Mouse (Mus musculus) liver, postnatal 0 days (tissue): ENCODE data around the gene Ipmk. TPM values are rescaled to one million over a fixed set of nuclear protein-coding genes. Genes with fewer than 3 reads are reported as not detected.

ENCODE experiments used
- ATAC-seq: fragments of 200-750 bp; cut with Nextera tagmentation; 2 replicates; pipeline ENCODE4 v1.8.0; 2017; ENCODE audit warnings: mild to moderate bottlenecking, moderate library complexity
- DNase-seq: peaks from one replicate; pipeline ENCODE4 v3.0.0-alpha.2; 2016
- H3K27ac ChIP-seq: fragments of 300-500 bp; sonication (generic); 2 replicates; pipeline ENCODE4 v1.5.1; 2014; ENCODE audit warnings: antibody characterized with exemption, moderate library complexity, mild to moderate bottlenecking, low read depth
- H3K27me3 ChIP-seq: fragments of 300-500 bp; sonication (generic); 2 replicates; pipeline ENCODE4 v1.6.1; 2014; ENCODE audit warnings: low read length, control low read depth, mixed read lengths; ENCODE audit not compliant: insufficient read depth
- H3K36me3 ChIP-seq: fragments of 300-500 bp; sonication (generic); replicated peaks from 2 replicates; pipeline ENCODE4 v1.6.1; 2014; ENCODE audit warnings: mild to moderate bottlenecking, control low read depth, low read length, moderate library complexity, mixed read lengths; ENCODE audit not compliant: insufficient read depth
- H3K4me1 ChIP-seq: fragments of 300-500 bp; sonication (generic); 2 replicates; pipeline ENCODE4 v1.6.1; 2014; ENCODE audit warnings: antibody characterized with exemption, mild to moderate bottlenecking, control low read depth; ENCODE audit not compliant: insufficient read depth
- H3K4me2 ChIP-seq: fragments of 300-500 bp; sonication (generic); 2 replicates; pipeline ENCODE4 v1.6.1; 2014; ENCODE audit warnings: low read depth, mild to moderate bottlenecking, low read length, moderate library complexity, mixed read lengths
- H3K4me3 ChIP-seq: fragments of 300-500 bp; sonication (generic); 2 replicates; pipeline ENCODE4 v1.5.1; 2014; ENCODE audit warnings: low read depth, low read length
- H3K9ac ChIP-seq: fragments of 300-500 bp; sonication (generic); replicated peaks from 2 replicates; pipeline ENCODE4 v1.6.1; 2014; ENCODE audit warnings: mild to moderate bottlenecking, moderate library complexity
- H3K9me3 ChIP-seq: fragments of 300-500 bp; sonication (generic); 2 replicates; pipeline ENCODE4 v1.6.1; 2016; ENCODE audit warnings: mild to moderate bottlenecking, control low read depth, low read length, mixed read lengths
- CTCF ChIP-seq: sonication (generic); IDR thresholded peaks from 2 replicates; pipeline ENCODE4 v1.5.1; 2016; ENCODE audit warnings: antibody characterized with exemption, low read depth
- EP300 ChIP-seq: IDR thresholded peaks from 2 replicates; pipeline ENCODE4 v1.6.1; 2016; ENCODE audit warnings: antibody characterized with exemption, low read depth, mild to moderate bottlenecking
- WGBS: fragments of 180-500 bp; shearing (Covaris S2); extraction: QIAGEN DNeasy Blood & Tissue Kit; methylation state at CpG from one replicate; pipeline ENCODE4 v1.1.7; 2014; ENCODE audit not compliant: insufficient replicate concordance; 5-methylcytosine and 5-hydroxymethylcytosine counted together
- polyA plus RNA-seq: library from polyadenylated mRNA; unstranded; fragments of >200 nt; fragmentation: Nextera tagmentation; extraction: Ambion mirVana; gene quantifications from 2 replicates; pipeline ENCODE4 v1.2.1, GENCODE M21; 2015

The Ipmk gene
- polyA plus RNA-seq, 1 experiment from 2014 or later, result 9.4 TPM

DNA sequence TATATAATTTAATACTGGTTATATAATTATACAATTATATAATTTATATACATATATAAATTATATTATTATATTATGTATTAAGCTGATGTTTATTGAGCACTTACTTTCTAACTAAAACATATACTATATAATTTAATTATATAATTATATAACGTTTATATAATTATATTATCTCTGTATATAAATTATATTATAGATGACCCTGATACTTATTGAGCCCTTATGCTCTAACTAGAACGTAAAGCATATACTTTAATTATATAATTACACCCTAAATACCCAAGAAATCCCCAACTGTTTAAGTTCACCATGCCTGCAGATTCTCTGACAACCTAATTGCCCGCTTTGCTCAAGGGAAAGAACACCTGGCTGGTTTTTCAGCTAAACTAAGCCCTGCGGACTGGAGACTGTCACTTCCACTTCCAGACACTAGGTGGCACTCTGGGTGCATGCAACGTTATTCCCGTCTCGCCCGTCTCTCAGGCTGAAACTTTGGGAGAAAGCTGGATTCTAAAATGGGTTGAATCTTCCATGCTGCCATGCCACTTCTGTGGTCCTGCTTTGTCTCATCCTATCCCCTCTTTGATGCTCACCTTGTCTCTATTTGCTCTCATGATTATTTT is 132.2 kb downstream of the Ipmk start:
- WGBS, result 12% methylated on average over 8 of the region's 8 CpGs
- Histone ChIP-seq H3K4me3 (no peak overlapping the region), H3K4me2 (no peak overlapping the region), H3K36me3 (no peaks in the 10 kb centered on the region), H3K27me3 (no peaks in the 10 kb centered on the region), H3K27ac (no peak overlapping the region), H3K9me3 (no peaks in the 10 kb centered on the region), H3K4me1 (no peaks in the 10 kb centered on the region), H3K9ac (no peak overlapping the region)
- TF ChIP-seq CTCF, result peak; percentile 91
- no peak for TF ChIP-seq EP300
- DNase-seq, result peak; percentile 68
- ATAC-seq, result no peak

Other genes with a start within 250 kb of the Ipmk start
- 2.9 and 3.0 TPM in 2 replicates for gene Bicc1, start 188.1 kb upstream of the Ipmk start, polyA plus RNA-seq
- gene Tfam, start 109.5 kb upstream of the Ipmk start, polyA plus RNA-seq, result 33.4 and 36.9 TPM in 2 replicates
- gene Ube2d1, start 62.5 kb upstream of the Ipmk start, polyA plus RNA-seq, result 6.9 and 8.8 TPM in 2 replicates
- 261 and 297 TPM in 2 replicates for gene Cisd1, start 2.8 kb upstream of the Ipmk start, polyA plus RNA-seq